Mouse (Mus musculus): ENCODE results near the gene Unc5c. TPM values are rescaled to one million over a fixed set of nuclear protein-coding genes. Genes with fewer than 3 reads are reported as not detected.

Unc5c gene
- total and polyA plus RNA-seq, 3 experiments: not detected

DNA sequence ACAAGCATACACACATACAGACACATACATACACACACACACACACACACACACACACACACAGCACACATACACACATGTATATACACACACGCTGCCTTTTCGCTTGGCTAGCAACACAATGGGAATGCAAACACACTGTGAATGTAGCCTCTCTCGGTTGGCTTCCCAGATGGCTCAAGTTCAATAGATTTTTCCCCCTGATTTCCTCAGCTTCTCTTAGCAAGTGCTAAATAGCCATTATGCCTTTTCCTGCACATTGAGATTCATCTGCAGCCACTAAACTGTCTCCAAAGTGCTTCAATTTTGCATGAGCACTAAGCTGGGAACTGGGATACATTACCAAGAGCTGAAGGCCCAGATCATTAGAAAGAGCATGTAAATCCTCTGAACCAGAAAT lies 226.8 kb downstream of the Unc5c start:
- H3K4me1 ChIP-seq (ENCODE audit: control insufficient read depth in 1 of 2, insufficient read depth in 2 of 2, low read length in 2 of 2): peaks cover 0 to 10% of the 10 kb centered on the region in 2 experiments; a peak in 3 of 4 replicates
- peaks cover 0 to 3% of the 10 kb centered on the region in 2 experiments; a peak in 2 of 4 replicates for H3K36me3 ChIP-seq (ENCODE audit: control insufficient read depth in 1 of 2, insufficient read depth in 2 of 2, low read length in 2 of 2)
- no peaks in the 10 kb centered on the region for H3K79me2 ChIP-seq (ENCODE audit: control insufficient read depth, insufficient read depth, low read length, poor library complexity)
- no peaks in the 10 kb centered on the region for H3K27me3 ChIP-seq (ENCODE audit: control insufficient read depth in 1 of 2, insufficient read depth in 2 of 2, low read length in 2 of 2)
- no peak overlapping the region for H3K9ac ChIP-seq (ENCODE audit: control insufficient read depth, low read depth, low read length, poor library complexity, severe bottlenecking)
- TF ChIP-seq JUND (IDR thresholded peaks at IDR 0.05; ENCODE audit: low read depth, low read length): no peak
- TF ChIP-seq SMC3 (IDR thresholded peaks at IDR 0.05; ENCODE audit: low read depth, low read length): no peak
- TF ChIP-seq ZC3H11A (IDR thresholded peaks at IDR 0.05; ENCODE audit: low read depth, low read length): no peak
- no peak for TF ChIP-seq NELFE (IDR thresholded peaks at IDR 0.05; ENCODE audit: low read depth, low read length)
- TF ChIP-seq NRF1 (IDR thresholded peaks at IDR 0.05; ENCODE audit: insufficient read depth, low read depth, low read length, poor library complexity, severe bottlenecking): no peak
- TF ChIP-seq ETS1 (IDR thresholded peaks at IDR 0.05; ENCODE audit: low read depth, low read length): no peak
- H3K4me3 ChIP-seq (ENCODE audit: control insufficient read depth in 1 of 2, insufficient read depth in 1 of 2, low read depth in 2 of 2, low read length in 2 of 2): no peak overlapping the region
- no peak overlapping the region for H3K27ac ChIP-seq (ENCODE audit: control insufficient read depth, low read depth, low read length)
- no peaks in the 10 kb centered on the region for H3K9me3 ChIP-seq (replicated peaks; ENCODE audit: insufficient read depth, low read length)
- no peak for DNase-seq (ENCODE audit: low read depth, low spot score)

DNA sequence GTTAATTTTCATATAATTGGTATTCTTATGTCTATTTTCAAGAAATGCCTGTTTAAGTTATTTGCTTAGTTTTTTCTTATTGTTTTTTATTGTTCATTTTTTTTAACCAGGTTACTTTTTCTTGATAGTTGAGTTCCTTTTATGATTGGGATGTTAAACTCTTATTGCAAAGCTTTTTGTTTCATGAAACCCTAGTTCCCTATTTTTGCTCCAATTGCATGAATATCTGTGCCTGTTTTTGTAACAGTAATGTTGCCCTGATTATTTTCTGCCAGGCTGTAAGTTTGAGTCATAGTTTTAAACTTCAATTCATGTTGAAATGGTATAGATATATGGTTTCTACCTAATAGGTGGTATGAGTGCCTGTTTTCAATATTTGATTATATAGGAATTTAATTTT lies 234.2 kb downstream of the Unc5c start:
- no peaks in the 10 kb centered on the region for H3K36me3 ChIP-seq (ENCODE audit: control insufficient read depth in 1 of 2, insufficient read depth in 2 of 2, low read length in 2 of 2)
- H3K27ac ChIP-seq (ENCODE audit: control insufficient read depth, low read depth, low read length): no peak overlapping the region
- H3K79me2 ChIP-seq (ENCODE audit: control insufficient read depth, insufficient read depth, low read length, poor library complexity): no peaks in the 10 kb centered on the region
- no peak overlapping the region for H3K4me3 ChIP-seq (ENCODE audit: control insufficient read depth in 1 of 2, insufficient read depth in 1 of 2, low read depth in 2 of 2, low read length in 2 of 2)
- no peaks in the 10 kb centered on the region for H3K4me1 ChIP-seq (ENCODE audit: control insufficient read depth in 1 of 2, insufficient read depth in 2 of 2, low read length in 2 of 2)
- H3K27me3 ChIP-seq (ENCODE audit: control insufficient read depth in 1 of 2, insufficient read depth in 2 of 2, low read length in 2 of 2): no peaks in the 10 kb centered on the region
- no peak for DNase-seq (ENCODE audit: low read depth, low spot score)
- H3K9ac ChIP-seq (ENCODE audit: control insufficient read depth, low read depth, low read length, poor library complexity, severe bottlenecking): no peak overlapping the region
- TF ChIP-seq TCF12 (IDR thresholded peaks at IDR 0.05; ENCODE audit: low read depth, low read length) (no peak), USF1 (IDR thresholded peaks at IDR 0.05; ENCODE audit: low read depth, low read length) (no peak)
- no peaks in the 10 kb centered on the region for H3K9me3 ChIP-seq (replicated peaks; ENCODE audit: insufficient read depth, low read length)

DNA sequence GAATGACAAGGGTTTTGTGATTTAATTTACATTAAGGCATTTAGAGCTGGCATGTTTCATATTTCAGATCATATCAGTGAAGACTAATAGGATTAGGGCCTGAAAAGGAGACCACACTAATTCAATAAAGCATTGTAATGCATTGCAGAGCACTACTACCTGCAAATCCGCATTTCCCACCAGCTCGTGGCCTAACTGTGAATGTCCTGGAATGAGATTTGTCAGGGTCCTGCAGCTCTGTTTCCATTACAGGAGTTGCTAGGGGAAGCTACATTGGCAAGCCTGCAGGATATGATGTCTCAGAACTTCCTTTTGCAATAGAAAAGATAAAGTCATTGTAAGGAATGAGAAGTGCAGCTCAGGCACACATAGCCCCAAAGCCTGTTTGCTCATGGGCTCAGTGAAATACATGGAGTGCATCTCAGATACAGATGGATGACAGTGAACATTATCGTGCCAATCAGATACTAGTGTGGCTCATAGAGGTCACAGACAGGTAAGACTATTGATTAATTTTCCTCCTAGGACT lies 236.4 kb downstream of the Unc5c start:
- Histone ChIP-seq H3K27me3 (ENCODE audit: control insufficient read depth in 1 of 2, insufficient read depth in 2 of 2, low read length in 2 of 2) (no peaks in the 10 kb centered on the region), H3K27ac (ENCODE audit: control insufficient read depth, low read depth, low read length) (no peak overlapping the region), H3K4me1 (ENCODE audit: control insufficient read depth in 1 of 2, insufficient read depth in 2 of 2, low read length in 2 of 2) (no peaks in the 10 kb centered on the region), H3K36me3 (ENCODE audit: control insufficient read depth in 1 of 2, insufficient read depth in 2 of 2, low read length in 2 of 2) (no peaks in the 10 kb centered on the region), H3K9me3 (replicated peaks; ENCODE audit: insufficient read depth, low read length) (no peaks in the 10 kb centered on the region), H3K9ac (ENCODE audit: control insufficient read depth, low read depth, low read length, poor library complexity, severe bottlenecking) (no peak overlapping the region), H3K4me3 (ENCODE audit: control insufficient read depth in 1 of 2, insufficient read depth in 1 of 2, low read depth in 2 of 2, low read length in 2 of 2) (no peak overlapping the region), H3K79me2 (ENCODE audit: control insufficient read depth, insufficient read depth, low read length, poor library complexity) (no peaks in the 10 kb centered on the region)
- no peak for DNase-seq (ENCODE audit: low read depth, low spot score)
- TF ChIP-seq SIN3A (IDR thresholded peaks at IDR 0.05; ENCODE audit: low read length): no peak
- TF ChIP-seq USF2 (IDR thresholded peaks at IDR 0.05; ENCODE audit: borderline replicate concordance in 1 of 2, insufficient read depth in 1 of 2, low read depth in 1 of 2, low read length in 2 of 2): no peak
- TF ChIP-seq RAD21 (IDR thresholded peaks at IDR 0.05; ENCODE audit: low read depth, low read length): no peak
- TF ChIP-seq MXI1 (IDR thresholded peaks at IDR 0.05; ENCODE audit: low read depth, low read length): no peak
- TF ChIP-seq MEF2A (IDR thresholded peaks at IDR 0.05; ENCODE audit: extremely low read depth, insufficient replicate concordance, low read depth, low read length, poor library complexity, severe bottlenecking): no peak
- no peak for TF ChIP-seq TBP (IDR thresholded peaks at IDR 0.05; ENCODE audit: low read depth, low read length)
- TF ChIP-seq ZC3H11A (IDR thresholded peaks at IDR 0.05; ENCODE audit: low read depth, low read length): no peak
- TF ChIP-seq GABPA (IDR thresholded peaks at IDR 0.05; ENCODE audit: low read depth, low read length): no peak
- no peak for TF ChIP-seq JUND (IDR thresholded peaks at IDR 0.05; ENCODE audit: low read depth, low read length)
